Mouse (Mus musculus) T-cell, adult 2 months (primary cell): ENCODE data around the gene Dicer1.

Experiments used
- DNase-seq: peaks from one replicate; pipeline ENCODE4 v3.0.0; 2022; ENCODE audit warnings: low spot score

The Dicer1 gene

DNA sequence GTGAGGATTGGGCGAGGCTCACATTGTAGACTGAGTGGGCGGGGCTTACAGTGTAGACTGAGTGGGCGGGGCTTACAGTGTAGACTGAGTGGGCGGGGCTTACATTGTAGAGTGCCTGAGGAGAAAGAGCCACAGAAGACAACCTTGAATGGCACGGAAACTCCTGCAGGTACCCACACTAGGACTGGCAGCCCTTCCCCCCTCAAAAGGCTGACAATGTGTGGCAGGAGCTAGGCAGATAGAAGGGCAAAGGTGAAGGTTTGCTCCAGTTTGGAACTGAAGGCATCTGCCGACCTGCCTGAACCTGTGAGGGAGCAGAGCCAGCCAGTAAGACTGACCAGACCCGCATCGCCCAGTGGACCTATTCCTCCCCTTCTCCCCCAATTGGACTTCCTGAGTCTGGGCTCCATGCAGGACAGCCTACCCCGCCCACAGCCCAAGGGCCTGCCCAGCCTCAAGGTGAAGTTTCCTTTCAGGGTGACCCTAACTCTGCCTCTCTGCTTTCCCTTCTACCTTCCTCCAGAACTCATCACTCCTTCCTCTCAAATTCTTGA, 74.3 kb downstream of the Dicer1 start:
- DNase-seq: no peak

DNA sequence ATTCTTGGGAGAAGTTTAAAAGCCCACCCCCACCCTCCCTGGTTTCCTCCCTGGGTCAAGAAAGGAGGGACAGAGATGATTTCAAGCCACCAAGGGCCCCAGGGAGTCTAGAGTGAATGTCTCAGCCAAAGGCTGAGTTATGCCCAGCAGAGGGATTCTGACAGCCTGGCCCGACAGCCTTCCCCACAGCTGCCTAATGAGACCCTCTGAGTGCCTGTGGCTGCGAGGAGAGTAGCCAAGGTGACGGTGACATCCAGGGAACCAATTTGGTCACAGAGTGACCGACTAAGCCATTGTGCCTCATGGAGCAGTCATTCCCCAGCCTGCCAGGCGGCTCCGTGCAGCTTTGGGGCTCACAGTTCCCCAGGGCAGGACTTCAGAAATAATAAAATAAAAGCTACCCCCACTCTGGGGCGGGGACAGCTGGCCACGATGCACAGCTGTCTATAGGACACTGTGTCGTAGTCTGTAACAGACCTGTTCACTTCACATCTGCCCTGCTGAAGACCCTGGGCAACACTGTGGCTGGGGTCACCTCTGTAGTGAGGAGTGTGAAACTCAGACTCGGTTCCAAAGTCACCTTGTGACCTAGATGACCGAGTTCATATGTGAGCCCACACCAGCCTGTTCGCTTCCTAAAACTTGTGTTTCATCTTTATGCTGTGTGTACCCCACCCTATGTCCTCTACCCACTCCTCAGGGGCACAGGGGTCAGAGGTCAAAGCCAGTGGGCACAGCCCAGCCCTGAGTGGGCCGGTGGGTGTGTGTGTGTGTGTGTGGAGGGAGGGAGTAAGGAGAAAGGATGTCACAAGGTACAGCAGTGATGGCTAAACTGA, 75.0 kb downstream of the Dicer1 start:
- no peak for DNase-seq

DNA sequence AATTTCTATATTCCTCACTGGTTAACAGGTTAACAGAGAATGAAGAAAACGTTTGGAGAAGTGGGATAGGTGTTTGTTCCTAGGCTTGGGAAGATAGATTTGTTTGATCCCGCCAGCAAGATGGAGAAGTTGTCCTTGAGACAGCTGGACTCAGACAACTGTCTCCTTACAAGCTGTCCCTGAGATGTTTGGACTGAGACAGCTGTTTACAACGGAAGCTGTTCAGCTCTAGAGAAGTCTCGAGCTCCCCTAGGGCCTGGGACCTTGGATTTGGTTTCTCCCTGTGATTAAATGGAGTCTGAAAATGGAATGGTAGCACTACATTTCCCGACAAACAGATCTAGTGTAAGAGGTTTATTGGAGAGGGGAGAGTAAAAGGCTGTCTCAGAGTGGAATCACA, 78.8 kb downstream of the Dicer1 start:
- no peak for DNase-seq

DNA sequence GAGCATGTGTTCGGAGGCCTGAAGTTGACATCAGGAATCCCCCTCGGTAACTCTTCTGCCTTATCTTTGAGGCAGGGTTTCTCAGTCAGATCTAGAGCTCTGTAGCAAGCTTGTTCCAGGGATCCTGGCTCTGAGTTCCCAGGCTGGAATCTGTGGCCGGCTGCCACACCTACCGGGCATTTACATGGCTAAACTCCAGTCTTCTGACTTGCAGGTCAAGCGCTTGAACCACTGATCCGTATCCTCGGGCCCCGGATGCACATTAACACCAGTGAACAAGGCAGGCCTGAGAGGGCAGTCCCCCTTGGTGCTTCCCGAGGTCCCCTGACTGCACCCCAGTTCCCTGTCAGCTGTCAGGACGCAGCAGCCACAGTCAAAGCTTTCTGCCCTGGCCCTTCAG, 79.3 kb downstream of the Dicer1 start:
- DNase-seq: no peak

DNA sequence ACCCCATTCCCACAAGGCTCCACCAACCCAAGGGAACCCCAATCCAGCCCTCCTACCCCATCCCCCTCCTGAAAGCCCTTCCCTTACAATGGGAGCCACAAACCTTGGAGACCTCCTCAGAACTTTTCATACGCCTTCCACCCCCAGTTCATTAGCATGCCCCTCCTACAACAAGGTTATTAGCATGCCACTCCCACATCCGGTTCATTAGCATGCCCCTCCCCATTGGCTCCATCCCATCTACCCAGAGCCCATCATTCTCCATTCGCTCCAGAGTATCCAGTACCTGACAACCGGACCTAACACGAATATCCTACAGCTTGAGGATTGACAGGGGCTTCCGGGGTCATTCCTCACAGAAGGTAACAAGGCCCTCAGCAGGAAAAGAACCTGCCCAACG, 83.9 kb downstream of the Dicer1 start:
- no peak for DNase-seq

DNA sequence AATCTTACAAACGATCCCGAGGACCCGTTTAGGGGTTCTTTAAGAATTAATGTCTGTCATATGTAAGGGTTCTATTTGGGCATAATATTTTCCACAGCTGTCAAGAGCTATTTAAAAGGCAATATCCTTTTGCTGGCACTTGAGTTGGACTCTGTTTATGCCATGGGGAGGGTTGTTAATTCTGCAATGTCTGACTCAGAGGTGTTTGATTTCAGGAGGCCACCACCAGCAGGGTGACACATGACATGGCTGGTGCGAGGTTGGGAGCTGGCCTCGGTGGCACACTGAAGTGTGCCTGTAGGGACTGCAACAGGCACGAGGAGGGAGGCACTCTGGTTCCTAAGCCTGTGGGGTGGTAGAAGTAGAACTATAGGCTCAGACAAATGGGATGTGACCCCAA, 85.8 kb downstream of the Dicer1 start:
- no peak for DNase-seq

DNA sequence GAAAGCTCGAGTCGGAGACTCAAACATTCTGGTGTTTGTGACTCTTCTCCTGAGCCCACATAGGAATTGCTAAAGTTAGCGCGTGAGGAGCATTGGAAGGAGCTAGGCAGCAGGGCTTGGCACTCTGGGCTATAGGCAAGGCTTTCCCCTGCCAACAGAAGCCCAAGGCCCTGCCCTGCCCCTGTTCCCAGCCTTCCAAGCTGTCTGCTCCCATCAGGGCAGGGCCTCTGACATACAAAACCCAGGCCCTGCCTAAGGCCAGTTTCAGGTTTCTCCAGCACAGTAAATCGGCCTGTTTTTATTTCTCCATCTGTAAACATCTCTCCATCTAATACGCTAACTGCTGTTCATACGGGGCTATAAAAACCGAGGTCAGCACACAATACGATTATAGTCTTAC, 86.2 kb downstream of the Dicer1 start:
- DNase-seq: no peak

DNA sequence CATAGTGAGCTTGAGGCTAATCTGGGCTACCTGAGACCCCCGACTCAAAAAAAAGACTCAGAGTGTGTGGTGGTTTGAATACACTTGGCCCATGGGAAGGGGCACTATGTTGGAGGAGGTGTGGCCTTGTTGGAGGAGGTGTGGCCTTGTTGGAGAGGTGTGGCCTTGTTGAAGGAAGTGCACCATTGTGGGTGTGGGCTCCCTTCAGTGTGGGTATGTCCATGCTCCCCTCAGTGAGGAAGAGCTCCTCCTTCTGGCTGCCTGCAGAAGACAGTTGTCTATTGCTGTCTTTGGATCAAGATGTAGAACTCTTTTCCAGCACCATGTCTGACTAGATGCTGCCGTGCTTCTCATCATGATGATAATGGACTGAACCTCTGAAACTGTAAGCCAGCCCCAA, 95.6 kb downstream of the Dicer1 start:
- DNase-seq: no peak

DNA sequence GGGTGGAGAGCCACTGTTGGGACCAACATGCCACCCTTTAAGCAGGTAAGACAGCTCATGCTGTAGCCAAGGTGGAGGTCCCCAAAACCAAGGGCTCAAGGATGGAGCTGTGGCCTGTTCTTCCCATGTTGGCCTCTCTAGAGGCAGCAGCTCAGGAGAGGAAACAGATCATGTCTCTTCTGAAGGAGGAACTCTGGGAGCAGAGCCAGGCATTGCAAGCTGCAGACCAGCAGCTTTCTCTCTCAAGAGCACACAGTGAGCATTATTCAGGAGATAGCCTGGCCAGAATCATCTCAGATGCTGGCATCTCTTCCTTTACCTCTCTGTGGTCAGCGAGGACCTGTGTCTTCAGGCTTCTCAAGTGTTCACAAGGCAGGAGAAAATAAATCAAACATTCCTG, 96.7 kb downstream of the Dicer1 start:
- DNase-seq: no peak

DNA sequence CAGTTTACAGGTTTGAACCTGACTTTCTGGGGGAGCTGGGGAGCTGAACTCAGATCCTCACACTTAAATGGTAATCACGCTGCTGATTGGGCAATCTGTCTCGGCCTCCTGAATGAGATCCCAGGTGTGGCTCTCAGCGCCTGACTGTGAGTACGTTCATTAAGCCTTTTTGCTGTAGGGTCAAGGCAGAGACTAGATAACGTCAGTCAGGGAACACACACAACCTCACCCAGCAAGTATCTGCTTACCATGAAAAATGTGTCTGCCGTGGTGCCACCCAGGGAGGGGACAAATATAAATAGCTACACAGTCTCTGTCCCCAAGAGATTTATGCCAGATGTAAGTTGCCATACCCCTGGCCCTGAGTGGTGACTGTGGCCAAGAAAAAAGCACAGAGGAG, 99.7 kb downstream of the Dicer1 start:
- DNase-seq: no peak

DNA sequence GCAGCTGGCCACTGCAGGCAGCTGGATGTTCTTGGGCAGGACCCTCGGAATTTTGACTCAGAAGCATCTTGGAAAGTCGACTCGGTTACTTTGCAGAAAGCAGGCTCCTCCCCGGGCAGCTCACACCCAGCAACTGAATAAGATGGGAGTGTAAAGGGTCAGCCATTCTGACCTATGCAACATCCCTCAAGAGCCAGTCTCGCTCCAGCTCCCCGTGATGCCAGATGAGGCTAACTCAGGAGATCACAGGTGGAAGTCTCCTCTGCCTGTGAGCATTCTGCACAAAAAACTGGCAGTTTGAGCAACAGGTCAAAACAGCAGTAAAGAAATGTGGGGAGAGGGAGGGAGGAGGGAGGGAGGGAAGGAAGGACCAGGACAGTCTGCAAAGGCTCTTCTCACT, 100.5 kb downstream of the Dicer1 start:
- no peak for DNase-seq

DNA sequence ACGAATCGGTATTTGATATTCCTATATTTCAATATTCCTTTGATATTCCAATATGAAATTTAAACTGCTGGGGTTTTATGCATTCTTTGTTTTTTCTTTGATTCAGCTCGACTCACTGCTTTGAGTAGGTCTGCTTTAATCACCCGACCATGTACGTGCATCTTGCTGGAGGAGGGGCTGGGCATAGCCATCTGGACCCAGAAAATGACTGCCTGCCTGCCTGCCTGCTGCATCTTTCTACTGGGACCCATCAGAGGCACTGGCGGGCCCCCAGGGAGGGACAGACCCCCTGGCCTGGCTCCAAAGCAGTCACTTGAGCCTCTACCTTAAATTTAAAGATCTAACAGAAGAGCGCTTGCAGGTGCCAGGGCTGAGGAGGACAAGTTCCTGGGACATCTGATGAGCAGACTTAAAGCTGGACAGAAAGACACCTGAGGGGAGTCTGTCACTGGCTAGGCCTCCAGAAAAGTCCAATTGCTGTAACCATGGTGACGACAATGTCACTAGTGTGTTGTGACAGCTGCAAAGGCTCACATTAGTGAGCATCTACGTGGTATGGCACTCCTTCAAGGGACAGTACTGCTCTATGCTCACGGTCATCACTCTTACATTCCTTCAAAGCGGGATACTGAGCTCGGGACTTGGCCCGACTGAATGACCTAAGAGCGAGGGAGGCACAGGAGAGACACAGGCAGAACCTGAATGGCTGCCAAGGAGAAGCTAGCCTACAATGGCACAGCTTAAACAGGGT, 101.1 kb downstream of the Dicer1 start:
- DNase-seq: no peak

DNA sequence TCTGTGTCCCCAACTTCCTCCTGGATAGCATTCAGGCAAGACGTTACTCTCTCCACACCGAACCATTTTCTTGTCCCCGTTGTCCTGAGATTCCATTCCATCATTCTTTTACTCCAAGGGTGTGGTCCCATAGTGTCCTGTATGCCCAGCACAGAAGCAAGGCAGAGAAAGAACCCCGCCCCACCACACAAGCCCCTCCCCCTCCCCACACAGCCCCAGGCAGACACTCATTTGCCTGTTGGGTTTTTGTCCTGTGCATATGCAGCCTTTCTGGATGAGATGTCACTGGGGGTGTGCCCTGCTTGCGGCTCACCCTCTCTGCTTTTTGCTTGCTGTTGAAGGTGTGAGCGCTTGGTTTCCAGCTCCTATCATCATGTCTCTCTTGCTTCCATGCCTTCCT, 103.4 kb downstream of the Dicer1 start:
- DNase-seq: no peak

DNA sequence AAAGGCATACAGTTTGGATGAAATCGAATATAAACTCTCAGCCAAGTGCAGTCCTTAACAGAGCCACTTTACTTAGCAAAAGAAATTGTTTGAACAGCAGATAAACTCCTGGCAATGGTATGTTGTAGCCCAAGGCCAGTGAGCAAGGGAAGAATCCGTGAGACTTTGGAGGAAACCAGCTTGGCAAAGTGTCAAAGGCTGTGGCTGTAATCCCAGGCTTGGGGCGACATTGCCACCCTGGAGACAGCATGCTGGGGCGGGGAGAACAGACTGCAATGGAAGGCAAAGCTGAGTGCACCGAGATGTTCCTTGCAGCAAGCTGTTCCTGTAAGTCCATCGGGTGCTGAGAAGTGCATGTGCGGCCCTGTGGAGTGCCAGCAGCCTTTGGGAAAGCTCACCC, 109.4 kb downstream of the Dicer1 start:
- DNase-seq: no peak

DNA sequence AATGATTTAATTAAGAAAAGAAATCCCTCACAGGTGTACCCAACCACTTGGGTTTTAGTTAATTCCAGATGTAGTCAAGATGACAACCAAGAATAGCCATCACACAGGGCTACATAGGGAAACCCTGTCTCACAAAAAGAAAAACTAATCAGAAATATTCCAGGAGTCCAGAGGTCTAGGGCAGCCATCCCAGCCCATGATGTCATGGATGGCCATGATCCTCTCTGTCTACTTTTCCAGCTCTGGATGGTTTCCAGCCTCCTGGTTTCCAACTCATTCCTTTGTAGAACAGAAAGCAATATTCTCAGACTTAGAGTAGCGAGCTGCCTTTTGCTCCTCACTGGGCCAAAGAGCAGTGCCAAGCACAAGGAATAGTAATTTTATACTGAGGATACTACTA, 110.8 kb downstream of the Dicer1 start:
- no peak for DNase-seq

DNA sequence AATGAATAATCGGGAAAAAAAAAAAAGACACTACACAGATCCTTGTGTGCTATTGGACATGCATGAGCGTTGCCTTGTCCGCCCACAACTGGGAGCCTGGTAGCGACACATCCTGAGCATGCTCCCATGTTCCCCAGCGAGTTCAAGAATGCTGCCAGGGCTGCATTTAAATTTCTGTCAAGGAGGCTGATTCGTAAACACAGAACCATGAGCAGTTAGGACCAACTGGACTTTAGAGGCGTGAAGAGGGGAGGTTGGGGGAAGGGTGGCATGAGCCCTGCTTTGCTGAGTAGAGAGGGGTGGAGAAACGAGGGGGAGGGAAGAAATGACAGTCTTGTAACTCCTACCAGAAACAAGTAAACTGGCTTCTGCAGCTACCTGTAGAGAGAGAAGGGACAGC, 113.6 kb downstream of the Dicer1 start:
- no peak for DNase-seq
